Mouse (Mus musculus): ENCODE results near the gene 1700029I15Rik. TPM values are rescaled to one million over a fixed set of nuclear protein-coding genes. Genes with fewer than 3 reads are reported as not detected.

Gene 1700029I15Rik
- polyA plus RNA-seq, 1 experiment = 4.3 TPM

DNA sequence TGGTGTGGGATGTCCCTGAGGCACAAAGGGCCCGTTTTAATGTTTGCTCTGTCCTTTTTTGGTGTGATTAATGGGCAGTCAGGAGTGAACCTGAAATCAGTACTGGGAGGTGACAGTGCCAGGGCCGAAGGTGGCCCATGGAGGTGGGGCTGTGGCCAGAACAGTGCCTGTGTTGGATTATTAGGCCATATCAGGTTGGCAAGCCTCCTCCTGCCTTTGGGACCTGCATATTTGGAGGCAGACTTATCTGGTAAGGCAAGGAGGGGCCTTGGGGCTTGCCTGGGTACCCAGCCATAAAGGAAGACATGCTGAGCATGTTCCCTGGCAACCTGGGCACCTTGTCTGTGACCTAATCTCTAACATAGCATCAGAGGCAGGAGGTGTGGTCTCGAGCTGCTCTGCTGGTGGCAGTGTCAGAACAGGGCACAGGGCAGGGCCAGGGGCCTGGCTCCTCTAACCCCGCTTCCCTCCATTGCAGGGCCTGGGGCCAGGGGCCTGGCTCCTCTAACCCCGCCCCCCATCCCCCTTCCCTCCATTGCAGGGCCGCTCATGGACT, 1.8 kb upstream of the 1700029I15Rik start:
- Histone ChIP-seq H3K27ac (ENCODE audit: insufficient read depth, low read depth, low read length) (no peak overlapping the region), H3K4me1 (ENCODE audit: control insufficient read depth, insufficient read depth, low read length) (peaks cover 7% of the 10 kb centered on the region; the same call in 1 of the 2 replicates), H3K27me3 (replicated peaks; ENCODE audit: control insufficient read depth, insufficient read depth, low read length) (no peaks in the 10 kb centered on the region), H3K36me3 (ENCODE audit: control insufficient read depth, insufficient read depth, low read length) (peaks cover 3% of the 10 kb centered on the region; the same call in 1 of the 2 replicates), H3K4me3 (ENCODE audit: insufficient read depth, low read depth, low read length) (no peak overlapping the region)
- WGBS = 60% methylated on average over 6 of the region's 6 CpGs
- TF ChIP-seq POLR2A (IDR thresholded peaks at IDR 0.05; ENCODE audit: low read depth, low read length) = no peak
- DNase-seq = no peak

GRCm38 (mm10) chr2:92381161-92381560, 1.2 kb upstream of the 1700029I15Rik start:
- H3K27ac ChIP-seq (ENCODE audit: insufficient read depth, low read depth, low read length) = no peak overlapping the region
- H3K4me1 ChIP-seq (ENCODE audit: control insufficient read depth, insufficient read depth, low read length) = 0 out of 2 replicates have a peak, but pooled peaks cover 3% of the 10 kb centered on the region
- WGBS = 79% methylated on average over 5 of the region's 5 CpGs
- H3K4me3 ChIP-seq (ENCODE audit: insufficient read depth, low read depth, low read length) = no peak overlapping the region
- peak; percentile 18 for DNase-seq
- no peak for TF ChIP-seq CTCF (conservative IDR thresholded peaks at IDR 0.05; ENCODE audit: insufficient read depth, insufficient read length, low read depth, low read length)
- TF ChIP-seq POLR2A (IDR thresholded peaks at IDR 0.05; ENCODE audit: low read depth, low read length) = no peak
- no peaks in the 10 kb centered on the region for H3K27me3 ChIP-seq (replicated peaks; ENCODE audit: control insufficient read depth, insufficient read depth, low read length)
- peaks cover 3% of the 10 kb centered on the region; the same call in 1 of the 2 replicates for H3K36me3 ChIP-seq (ENCODE audit: control insufficient read depth, insufficient read depth, low read length)

- no peaks in the 10 kb centered on the region for H3K27me3 ChIP-seq (replicated peaks; ENCODE audit: control insufficient read depth, insufficient read depth, low read length)
- H3K4me1 ChIP-seq (ENCODE audit: control insufficient read depth, insufficient read depth, low read length) = no peaks in the 10 kb centered on the region
- H3K36me3 ChIP-seq (ENCODE audit: control insufficient read depth, insufficient read depth, low read length) = peaks cover 3% of the 10 kb centered on the region; the same call in 1 of the 2 replicates
- WGBS = 91% methylated on average over 4 of the region's 4 CpGs
- H3K27ac ChIP-seq (ENCODE audit: insufficient read depth, low read depth, low read length) = no peak overlapping the region
- no peak for DNase-seq
- H3K4me3 ChIP-seq (ENCODE audit: insufficient read depth, low read depth, low read length) = no peak overlapping the region
- TF ChIP-seq CTCF (conservative IDR thresholded peaks at IDR 0.05; ENCODE audit: insufficient read depth, insufficient read length, low read depth, low read length) = no peak
- no peak for TF ChIP-seq POLR2A (IDR thresholded peaks at IDR 0.05; ENCODE audit: low read depth, low read length)
Measured at GRCm38 (mm10) chr2:92382759-92383158, 421 bp downstream of the 1700029I15Rik start.

- Histone ChIP-seq H3K4me3 (ENCODE audit: insufficient read depth, low read depth, low read length) (no peak overlapping the region), H3K27ac (ENCODE audit: insufficient read depth, low read depth, low read length) (no peak overlapping the region), H3K4me1 (ENCODE audit: control insufficient read depth, insufficient read depth, low read length) (no peaks in the 10 kb centered on the region), H3K36me3 (ENCODE audit: control insufficient read depth, insufficient read depth, low read length) (peaks cover 3% of the 10 kb centered on the region; the same call in 1 of the 2 replicates), H3K27me3 (replicated peaks; ENCODE audit: control insufficient read depth, insufficient read depth, low read length) (no peaks in the 10 kb centered on the region)
- TF ChIP-seq POLR2A (IDR thresholded peaks at IDR 0.05; ENCODE audit: low read depth, low read length) = no peak
- TF ChIP-seq CTCF (conservative IDR thresholded peaks at IDR 0.05; ENCODE audit: insufficient read depth, insufficient read length, low read depth, low read length) = no peak
- 77% methylated on average over 4 of the region's 4 CpGs for WGBS
- no peak for DNase-seq
Measured at GRCm38 (mm10) chr2:92384101-92384500, 1.8 kb downstream of the 1700029I15Rik start.

DNA sequence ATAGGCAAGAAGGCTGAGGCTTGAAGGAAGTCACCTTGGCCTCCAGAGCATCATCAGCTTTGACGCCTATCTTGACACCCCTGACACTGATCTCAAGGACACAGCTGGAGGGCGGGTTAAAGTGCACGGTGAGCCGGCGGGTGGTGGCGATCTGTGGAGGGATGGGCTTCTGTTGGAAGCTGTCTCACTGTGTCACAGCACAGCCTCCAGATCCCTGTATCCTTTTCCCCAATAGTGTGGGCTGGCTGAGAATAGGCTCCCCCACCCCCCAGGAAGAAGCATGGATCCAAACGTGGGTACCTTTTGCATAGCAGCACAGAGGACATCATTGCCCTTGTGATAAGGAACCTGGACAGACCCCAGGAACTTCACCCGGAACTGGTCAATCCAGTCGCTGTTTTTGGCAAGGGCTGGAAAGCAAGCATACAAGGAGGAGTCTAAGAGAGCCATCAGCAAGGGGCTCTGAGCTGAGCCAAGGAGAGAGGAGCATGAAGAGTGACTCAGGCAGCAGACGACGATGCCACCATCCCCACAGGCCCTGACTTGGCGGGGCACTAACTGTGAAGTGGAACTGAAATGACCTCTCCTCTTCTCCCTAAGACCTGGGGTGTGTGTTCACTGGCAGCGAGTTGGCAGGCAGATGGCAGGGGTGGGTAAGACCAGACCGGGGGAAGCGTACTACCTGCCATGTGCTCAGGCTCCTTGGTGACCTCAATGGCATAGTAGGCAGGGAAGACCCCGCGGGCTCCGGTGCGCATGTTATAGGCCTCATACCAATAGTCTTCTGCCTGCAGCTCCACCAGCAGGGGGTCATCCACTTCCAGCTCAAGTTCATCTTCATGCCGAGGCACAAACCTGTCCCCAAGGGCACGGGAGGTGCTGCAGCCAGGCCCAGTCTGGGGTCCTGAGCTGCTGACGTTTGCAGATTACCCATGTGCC, 3.0 kb downstream of the 1700029I15Rik start:
- no peaks in the 10 kb centered on the region for H3K27me3 ChIP-seq (replicated peaks; ENCODE audit: control insufficient read depth, insufficient read depth, low read length)
- no peaks in the 10 kb centered on the region for H3K36me3 ChIP-seq (ENCODE audit: control insufficient read depth, insufficient read depth, low read length)
- 72% methylated on average over 22 of the region's 22 CpGs for WGBS
- no peak for TF ChIP-seq CTCF (conservative IDR thresholded peaks at IDR 0.05; ENCODE audit: insufficient read depth, insufficient read length, low read depth, low read length)
- no peak for TF ChIP-seq POLR2A (IDR thresholded peaks at IDR 0.05; ENCODE audit: low read depth, low read length)
- DNase-seq = no peak
- H3K4me1 ChIP-seq (ENCODE audit: control insufficient read depth, insufficient read depth, low read length) = no peaks in the 10 kb centered on the region; the same call in 1 of the 2 replicates
- H3K4me3 ChIP-seq (ENCODE audit: insufficient read depth, low read depth, low read length) = no peak overlapping the region
- no peak overlapping the region for H3K27ac ChIP-seq (ENCODE audit: insufficient read depth, low read depth, low read length)

GRCm38 (mm10) chr2:92386821-92387570, 4.7 kb downstream of the 1700029I15Rik start:
- no peaks in the 10 kb centered on the region; the same call in 1 of the 2 replicates for H3K4me1 ChIP-seq (ENCODE audit: control insufficient read depth, insufficient read depth, low read length)
- no peaks in the 10 kb centered on the region for H3K36me3 ChIP-seq (ENCODE audit: control insufficient read depth, insufficient read depth, low read length)
- TF ChIP-seq POLR2A (IDR thresholded peaks at IDR 0.05; ENCODE audit: low read depth, low read length) (no peak), CTCF (conservative IDR thresholded peaks at IDR 0.05; ENCODE audit: insufficient read depth, insufficient read length, low read depth, low read length) (no peak)
- WGBS = 91% methylated on average over 30 of the region's 30 CpGs
- no peak overlapping the region for H3K27ac ChIP-seq (ENCODE audit: insufficient read depth, low read depth, low read length)
- DNase-seq = no peak
- H3K27me3 ChIP-seq (replicated peaks; ENCODE audit: control insufficient read depth, insufficient read depth, low read length) = no peaks in the 10 kb centered on the region
- no peak overlapping the region for H3K4me3 ChIP-seq (ENCODE audit: insufficient read depth, low read depth, low read length)

All from kidney, adult 2 months (tissue).